Mouse (Mus musculus) MEL (cell line): Measurements from ENCODE around the gene Lrrc8a. TPM values are rescaled to one million over a fixed set of nuclear protein-coding genes. Genes with fewer than 3 reads are reported as not detected.

ENCODE experiments used
- DNase-seq: peaks from one replicate; pipeline ENCODE4 v3.0.0; 2011; ENCODE audit warnings: low read depth, low spot score
- H3K27ac ChIP-seq: 2 replicates; pipeline ENCODE4 v1.5.1; 2012; ENCODE audit warnings: low read depth, mild to moderate bottlenecking, control low read depth, low read length, moderate library complexity; ENCODE audit not compliant: control insufficient read depth
- H3K27me3 ChIP-seq, 2 experiments: fragments of 150-350 bp in 1 of 2; sonication (generic) in 1 of 2; 2 replicates each; pipeline ENCODE4 v1.6.1; 2012; ENCODE audit warnings: low read length in 2 of 2, mild to moderate bottlenecking in 2 of 2, improper control_type of control experiment in 1 of 2, moderate library complexity in 1 of 2; ENCODE audit not compliant: insufficient read depth in 2 of 2, control insufficient read depth in 1 of 2
- H3K36me3 ChIP-seq, 2 experiments: 2 replicates each; pipeline ENCODE4 v1.6.1; 2012 to 2014; ENCODE audit warnings: low read length in 2 of 2, improper control_type of control experiment in 1 of 2, inconsistent platforms in 1 of 2, mild to moderate bottlenecking in 1 of 2; ENCODE audit not compliant: insufficient read depth in 2 of 2, control insufficient read depth in 1 of 2
- H3K4me1 ChIP-seq, 2 experiments: fragments of 150-350 bp in 1 of 2; sonication (generic) in 1 of 2; 2 replicates each; pipeline ENCODE4 v1.6.1; 2012; ENCODE audit warnings: low read length in 2 of 2, improper control_type of control experiment in 1 of 2, mild to moderate bottlenecking in 1 of 2; ENCODE audit not compliant: insufficient read depth in 2 of 2, control insufficient read depth in 1 of 2
- H3K4me3 ChIP-seq, 2 experiments: fragments of 150-350 bp in 1 of 2; sonication (generic) in 1 of 2; 2 replicates each; pipeline ENCODE4 v1.5.1; 2012; ENCODE audit warnings: low read depth in 2 of 2, low read length in 2 of 2, mild to moderate bottlenecking in 2 of 2, moderate library complexity in 2 of 2, control low read depth in 1 of 2, improper control_type of control experiment in 1 of 2; ENCODE audit not compliant: control insufficient read depth in 1 of 2, insufficient read depth in 1 of 2
- H3K79me2 ChIP-seq: 2 replicates; pipeline ENCODE4 v1.6.1; 2012; ENCODE audit warnings: mild to moderate bottlenecking, low read length, moderate library complexity; ENCODE audit not compliant: control insufficient read depth, poor library complexity, insufficient read depth
- H3K9ac ChIP-seq: 2 replicates; pipeline ENCODE4 v1.6.1; 2012; ENCODE audit warnings: low read depth, mild to moderate bottlenecking, control low read depth, low read length, moderate library complexity; ENCODE audit not compliant: control insufficient read depth, poor library complexity, severe bottlenecking
- H3K9me3 ChIP-seq: fragments of 150-350 bp; sonication (generic); replicated peaks from 2 replicates; pipeline ENCODE4 v1.6.1; 2012; ENCODE audit warnings: mild to moderate bottlenecking, low read length, improper control_type of control experiment, moderate library complexity; ENCODE audit not compliant: insufficient read depth
- CHD2 ChIP-seq: IDR thresholded peaks from 2 replicates; pipeline ENCODE4 v1.6.1; 2011; ENCODE audit warnings: low read length, improper control_type of control experiment
- E2F4 ChIP-seq: IDR thresholded peaks from 2 replicates; pipeline ENCODE4 v1.6.1; 2011; ENCODE audit warnings: low read depth, low read length, improper control_type of control experiment, borderline replicate concordance
- ETS1 ChIP-seq: IDR thresholded peaks from 2 replicates; pipeline ENCODE4 v1.6.1; 2012; ENCODE audit warnings: low read depth, mild to moderate bottlenecking, inconsistent platforms, low read length, improper control_type of control experiment, moderate library complexity
- GABPA ChIP-seq: IDR thresholded peaks from 2 replicates; pipeline ENCODE4 v1.6.1; 2012; ENCODE audit warnings: low read depth, mild to moderate bottlenecking, inconsistent platforms, low read length, improper control_type of control experiment, moderate library complexity
- GATA1 ChIP-seq: IDR thresholded peaks from 2 replicates; pipeline ENCODE4 v1.6.1; 2011; ENCODE audit warnings: low read depth, low read length, improper control_type of control experiment
- HCFC1 ChIP-seq: IDR thresholded peaks from 2 replicates; pipeline ENCODE4 v1.6.1; 2012; ENCODE audit warnings: low read depth, mild to moderate bottlenecking, inconsistent platforms, low read length, improper control_type of control experiment, moderate library complexity
- MAFK ChIP-seq: IDR thresholded peaks from 2 replicates; pipeline ENCODE4 v1.6.1; 2011; ENCODE audit warnings: low read depth, mild to moderate bottlenecking, low read length, improper control_type of control experiment, borderline replicate concordance
- MAZ ChIP-seq: IDR thresholded peaks from 2 replicates; pipeline ENCODE4 v1.6.1; 2012; ENCODE audit warnings: low read depth, mild to moderate bottlenecking, inconsistent platforms, low read length, improper control_type of control experiment
- MYB ChIP-seq: IDR thresholded peaks from 2 replicates; pipeline ENCODE4 v1.6.1; 2011; ENCODE audit warnings: mild to moderate bottlenecking, low read depth, low read length, improper control_type of control experiment
- NELFE ChIP-seq: IDR thresholded peaks from 2 replicates; pipeline ENCODE4 v1.6.1; 2011; ENCODE audit warnings: low read depth, low read length, improper control_type of control experiment
- NRF1 ChIP-seq: IDR thresholded peaks from 2 replicates; pipeline ENCODE4 v1.6.1; 2014; ENCODE audit warnings: low read depth, mild to moderate bottlenecking, inconsistent platforms, low read length, improper control_type of control experiment, moderate library complexity; ENCODE audit not compliant: poor library complexity, insufficient read depth, severe bottlenecking
- POLR2AphosphoS5 ChIP-seq: IDR thresholded peaks from 2 replicates; pipeline ENCODE4 v1.6.1; 2012; ENCODE audit warnings: low read depth, borderline replicate concordance, mild to moderate bottlenecking, inconsistent platforms, low read length, moderate library complexity, mixed read lengths
- SIN3A ChIP-seq: IDR thresholded peaks from 2 replicates; pipeline ENCODE4 v1.6.1; 2012; ENCODE audit warnings: low read length, improper control_type of control experiment, inconsistent platforms
- SMC3 ChIP-seq: IDR thresholded peaks from 2 replicates; pipeline ENCODE4 v1.6.1; 2011; ENCODE audit warnings: low read depth, low read length, improper control_type of control experiment
- UBTF ChIP-seq: IDR thresholded peaks from 2 replicates; pipeline ENCODE4 v1.6.1; 2012; ENCODE audit warnings: low read depth, mild to moderate bottlenecking, inconsistent platforms, low read length, improper control_type of control experiment, moderate library complexity, borderline replicate concordance; ENCODE audit not compliant: insufficient read depth
- USF1 ChIP-seq: IDR thresholded peaks from 2 replicates; pipeline ENCODE4 v1.6.1; 2014; ENCODE audit warnings: low read depth, mild to moderate bottlenecking, inconsistent platforms, low read length, improper control_type of control experiment, moderate library complexity
- USF2 ChIP-seq, 2 experiments: IDR thresholded peaks; 2 replicates each; pipeline ENCODE4 v1.6.1; 2011 to 2012; ENCODE audit warnings: improper control_type of control experiment in 2 of 2, low read length in 2 of 2, borderline replicate concordance in 1 of 2, inconsistent platforms in 1 of 2, low read depth in 1 of 2, mild to moderate bottlenecking in 1 of 2; ENCODE audit not compliant: insufficient read depth in 1 of 2
- ZC3H11A ChIP-seq: IDR thresholded peaks from 2 replicates; pipeline ENCODE4 v1.6.1; 2012; ENCODE audit warnings: low read depth, mild to moderate bottlenecking, inconsistent platforms, low read length, improper control_type of control experiment
- ZKSCAN1 ChIP-seq: IDR thresholded peaks from 2 replicates; pipeline ENCODE4 v1.6.1; 2012; ENCODE audit warnings: low read depth, mild to moderate bottlenecking, inconsistent platforms, low read length, improper control_type of control experiment, moderate library complexity
- ZMIZ1 ChIP-seq: IDR thresholded peaks from 2 replicates; pipeline ENCODE4 v1.6.1; 2012; ENCODE audit warnings: low read depth, mild to moderate bottlenecking, inconsistent platforms, low read length, improper control_type of control experiment, moderate library complexity
- ZNF384 ChIP-seq: IDR thresholded peaks from 2 replicates; pipeline ENCODE4 v1.6.1; 2012; ENCODE audit warnings: low read depth, mild to moderate bottlenecking, inconsistent platforms, low read length, improper control_type of control experiment
- polyA plus RNA-seq, 2 experiments: library from polyadenylated mRNA; stranded (reverse) in 1 of 2; unstranded in 1 of 2; fragments of >175 nt in 1 of 2; fragments of >200 nt in 1 of 2; gene quantifications; 2 replicates each; pipeline versions ENCODE4 v1.2.1 to v1.2.4; 2012; ENCODE audit warnings: low replicate concordance in 2 of 2, low read depth in 1 of 2; ENCODE audit not compliant: insufficient read length in 2 of 2, insufficient read depth in 1 of 2, missing spikeins in 1 of 2
- total RNA-seq: library from RNA; depleted of rRNA; stranded (reverse); fragments of 300-350 nt; gene quantifications from 2 replicates; pipeline ENCODE4 v1.2.3, GENCODE M21; 2012

Gene Lrrc8a
- total and polyA plus RNA-seq, 3 experiments: 6.9 to 8.3 TPM; not detected in 1

DNA sequence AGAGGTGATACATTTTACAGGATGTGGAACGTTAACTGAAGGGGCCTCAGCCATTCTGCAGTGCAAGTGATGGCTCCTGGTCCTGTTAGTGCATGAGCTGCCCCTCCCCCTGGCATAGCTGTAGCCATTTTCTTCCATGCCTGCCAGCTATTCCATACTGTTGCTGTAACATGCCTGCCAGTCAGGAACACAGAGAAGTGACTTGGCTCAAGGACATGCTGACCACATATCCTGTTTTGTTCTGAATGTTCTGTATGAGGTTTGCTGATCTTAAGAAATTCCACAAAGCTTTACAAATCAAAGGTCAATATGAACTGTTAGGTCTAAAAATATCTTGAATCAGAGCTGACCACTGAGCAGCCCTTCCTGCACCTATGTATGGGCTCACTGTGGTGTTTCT, 24.6 kb upstream of the Lrrc8a start:
- Histone ChIP-seq H3K4me3 (no peak overlapping the region), H3K27ac (no peak overlapping the region), H3K9me3 (no peaks in the 10 kb centered on the region)
- TF ChIP-seq GABPA (no peak), HCFC1 (no peak), UBTF (no peak), ZMIZ1 (no peak), ZC3H11A (no peak), NELFE (no peak), USF2 (IDR thresholded peaks at IDR 0.05; ENCODE audit: borderline replicate concordance in 1 of 2, insufficient read depth in 1 of 2, low read depth in 1 of 2, low read length in 2 of 2) (no peak), CHD2 (no peak), POLR2AphosphoS5 (no peak), SMC3 (no peak), MYB (no peak), GATA1 (no peak), E2F4 (no peak), ZKSCAN1 (no peak), ZNF384 (no peak), SIN3A (no peak), MAZ (no peak), ETS1 (no peak), NRF1 (no peak), MAFK (no peak)
- TF ChIP-seq, all 39 proteins: peak for 0
- H3K9ac ChIP-seq: no peak overlapping the region
- H3K79me2 ChIP-seq: no peaks in the 10 kb centered on the region
- DNase-seq: no peak
- no peaks in the 10 kb centered on the region for H3K4me1 ChIP-seq
- peaks cover 0 to 2% of the 10 kb centered on the region in 2 experiments; a peak in 1 of 4 replicates for H3K27me3 ChIP-seq
- no peaks in the 10 kb centered on the region for H3K36me3 ChIP-seq

DNA sequence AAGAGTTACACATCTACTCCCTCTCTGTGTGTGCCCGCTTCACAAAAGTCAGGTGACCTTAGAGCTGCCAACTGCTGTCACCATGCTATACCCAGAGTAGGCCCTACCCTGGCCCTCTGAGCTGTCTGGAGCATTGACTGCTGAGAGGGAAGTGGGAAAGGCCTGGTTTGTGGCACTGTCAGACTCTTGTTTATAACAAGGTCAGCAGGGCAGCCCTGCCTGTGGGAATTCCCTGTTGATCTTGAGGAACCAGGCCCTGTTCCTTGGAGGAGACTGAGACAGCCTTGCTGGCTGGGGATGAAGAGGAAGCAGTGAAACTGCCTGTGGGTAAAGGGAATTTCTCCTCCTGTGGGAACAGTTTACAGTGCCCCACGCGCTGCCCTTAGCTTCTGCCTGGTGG, 22.8 kb upstream of the Lrrc8a start:
- no peak overlapping the region for H3K4me3 ChIP-seq
- peaks cover 0 to 2% of the 10 kb centered on the region in 2 experiments; a peak in 1 of 4 replicates for H3K27me3 ChIP-seq
- H3K9ac ChIP-seq: no peak overlapping the region
- DNase-seq: no peak
- TF ChIP-seq USF2 (IDR thresholded peaks at IDR 0.05; ENCODE audit: borderline replicate concordance in 1 of 2, insufficient read depth in 1 of 2, low read depth in 1 of 2, low read length in 2 of 2): no peak
- TF ChIP-seq USF1: no peak
- no peaks in the 10 kb centered on the region for H3K79me2 ChIP-seq
- H3K36me3 ChIP-seq: no peaks in the 10 kb centered on the region
- H3K27ac ChIP-seq: no peak overlapping the region
- no peaks in the 10 kb centered on the region for H3K9me3 ChIP-seq
- H3K4me1 ChIP-seq: no peaks in the 10 kb centered on the region
